Mouse (Mus musculus): ENCODE data around the gene Mbnl2.

- TF ChIP-seq POLR2A (IDR thresholded peaks at IDR 0.05; ENCODE audit: control insufficient read depth, extremely low read depth, insufficient read depth, low read length, poor library complexity) (no peak), CTCF (IDR thresholded peaks at IDR 0.05; ENCODE audit: borderline replicate concordance, control insufficient read depth, extremely low read depth, insufficient read depth, low read length, poor library complexity) (no peak)
These were observed 43.0 kb downstream of the Mbnl2 start for GRCm38 (mm10) chr14:120318326-120318935.

All from thymus, adult 2 months (tissue).